Mouse (Mus musculus) gastrocnemius, postnatal 36 days (tissue): ENCODE results near the gene Cdc42bpg. TPM values are rescaled to one million over a fixed set of nuclear protein-coding genes. Genes with fewer than 3 reads are reported as not detected.
"Not testable (repeated sequence)": the region's sequence is repeated elsewhere in the genome, so short reads cannot be mapped to it uniquely, and the experiment has no call there.

Source experiments
- DNase-seq, 2 experiments: peaks; one replicate each; pipeline ENCODE4 v3.0.0; 2022
- intact Hi-C: fragments of 180-260 bp; cut with DNase I; formaldehyde crosslinking; loops from one replicate; pipeline ENCODE4 v1.15.1; 2025
- total RNA-seq, 2 experiments: library from RNA; stranded (reverse); gene quantifications; 2 replicates each; pipeline ENCODE4 v1.2.3; 2021

Cdc42bpg gene
- total RNA-seq, 2 experiments from 2014 or later = 4.3 to 5.2 TPM

DNA sequence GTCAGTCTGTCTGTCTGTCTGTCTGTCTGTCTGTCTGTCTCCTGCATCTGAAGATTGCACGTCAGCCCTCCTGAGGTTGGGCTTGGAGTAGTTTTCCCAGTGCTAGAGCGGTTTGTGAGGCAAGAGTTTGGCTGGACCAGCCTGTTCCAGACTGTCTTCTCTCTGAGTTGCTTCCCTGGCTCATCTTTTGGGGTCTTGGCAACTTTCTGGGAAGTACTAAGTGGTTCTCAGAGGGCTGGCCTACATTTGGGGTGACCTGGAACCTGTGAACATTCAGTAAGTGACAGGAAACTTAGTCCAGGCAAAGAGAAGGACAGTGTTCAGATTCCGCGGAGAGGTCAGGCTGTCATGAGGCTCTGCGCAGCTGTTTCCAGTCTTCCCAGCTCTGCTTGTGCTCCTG is 14.0 kb upstream of the Cdc42bpg start:
- intact Hi-C loops = no loop called here
- DNase-seq = no peak

DNA sequence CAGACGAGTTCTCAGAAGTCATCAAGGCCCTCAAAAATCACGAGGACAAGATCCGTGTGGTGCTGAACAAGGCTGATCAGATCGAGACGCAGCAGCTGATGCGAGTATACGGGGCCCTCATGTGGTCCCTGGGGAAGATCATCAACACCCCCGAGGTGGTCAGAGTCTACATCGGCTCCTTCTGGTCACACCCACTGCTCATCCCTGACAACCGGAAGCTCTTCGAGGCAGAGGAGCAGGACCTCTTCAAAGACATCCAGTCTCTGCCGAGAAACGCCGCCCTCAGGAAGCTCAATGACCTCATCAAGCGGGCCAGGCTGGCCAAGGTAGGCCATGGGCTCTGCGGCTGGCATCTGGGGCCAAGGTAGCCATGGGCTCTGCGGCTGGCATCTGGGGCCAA is 12.0 kb upstream of the Cdc42bpg start:
- DNase-seq = no peak
- intact Hi-C loops = no loop called here

DNA sequence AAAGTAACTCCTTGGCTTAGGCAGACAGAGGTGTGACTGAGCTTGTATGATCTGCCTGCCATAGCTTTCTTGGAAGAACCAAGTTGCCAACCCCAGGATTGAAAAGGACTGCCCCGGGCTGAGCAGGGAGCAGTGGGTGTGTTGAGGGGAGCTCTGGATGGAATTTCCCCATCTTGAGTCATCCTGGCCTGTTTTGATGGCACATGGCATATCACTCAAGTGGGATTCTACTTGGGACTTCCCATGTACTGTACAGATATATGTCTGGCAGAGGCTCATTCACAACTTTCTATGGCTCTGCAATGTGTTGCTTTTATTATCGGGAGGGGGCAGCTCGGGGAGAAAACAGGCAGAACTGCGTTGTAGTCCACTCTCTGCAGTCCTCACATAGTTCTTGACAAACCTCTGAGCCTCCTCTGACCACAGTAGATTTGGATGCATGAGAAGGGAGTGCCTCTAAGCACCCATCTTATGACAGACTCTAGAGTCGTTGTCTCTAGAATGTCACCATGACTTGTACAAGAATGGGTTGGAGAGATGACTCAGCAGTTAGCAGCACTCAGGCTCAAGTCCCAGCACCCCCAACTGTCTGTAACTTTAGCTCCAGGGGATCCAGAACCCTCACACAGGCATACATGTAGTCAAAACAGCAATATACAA is 9.6 kb upstream of the Cdc42bpg start:
- intact Hi-C loops = no loop called here
- no peak for DNase-seq

DNA sequence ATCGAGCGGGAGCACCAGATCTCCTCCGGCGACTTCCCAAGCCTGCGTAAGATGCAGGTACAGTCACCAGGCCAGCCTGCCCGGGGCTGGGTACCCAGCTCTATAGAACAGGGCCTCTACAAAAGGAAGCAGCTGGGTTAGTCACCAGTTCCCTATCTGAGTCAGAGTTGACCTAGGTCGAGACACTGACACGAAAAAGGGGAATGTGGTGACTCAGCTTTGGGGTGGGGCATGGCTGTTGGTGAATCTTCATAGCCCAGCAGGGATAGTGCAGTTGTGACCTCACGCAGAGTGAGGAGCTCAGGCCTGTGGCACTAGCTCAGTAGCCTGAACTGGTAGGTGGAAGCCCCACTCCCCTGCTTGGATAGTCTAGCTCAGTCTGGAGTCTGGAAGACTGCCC is 8.6 kb upstream of the Cdc42bpg start:
- intact Hi-C loops = no loop called here
- DNase-seq = peak; percentile 48 to 62

DNA sequence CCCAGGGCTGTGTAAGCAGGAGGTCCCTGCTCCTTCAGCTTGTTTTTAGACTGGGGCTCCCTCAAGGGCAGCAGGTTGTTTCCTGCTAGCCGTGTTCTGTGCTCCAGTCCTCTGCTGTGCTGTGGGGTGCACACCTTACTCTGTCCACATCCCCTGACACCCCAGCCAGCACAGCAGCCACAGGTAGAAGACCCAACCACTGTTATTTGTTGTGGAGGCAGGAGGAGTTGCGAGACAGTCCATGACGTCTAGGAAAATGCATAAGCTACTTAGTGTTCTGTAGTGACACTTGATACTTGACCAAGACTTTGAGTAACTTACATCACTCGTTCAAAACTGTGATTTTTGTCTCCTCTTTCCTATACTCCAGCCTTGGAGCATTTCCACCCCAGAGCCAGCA is 7.3 kb upstream of the Cdc42bpg start:
- intact Hi-C loops = no loop called here

DNA sequence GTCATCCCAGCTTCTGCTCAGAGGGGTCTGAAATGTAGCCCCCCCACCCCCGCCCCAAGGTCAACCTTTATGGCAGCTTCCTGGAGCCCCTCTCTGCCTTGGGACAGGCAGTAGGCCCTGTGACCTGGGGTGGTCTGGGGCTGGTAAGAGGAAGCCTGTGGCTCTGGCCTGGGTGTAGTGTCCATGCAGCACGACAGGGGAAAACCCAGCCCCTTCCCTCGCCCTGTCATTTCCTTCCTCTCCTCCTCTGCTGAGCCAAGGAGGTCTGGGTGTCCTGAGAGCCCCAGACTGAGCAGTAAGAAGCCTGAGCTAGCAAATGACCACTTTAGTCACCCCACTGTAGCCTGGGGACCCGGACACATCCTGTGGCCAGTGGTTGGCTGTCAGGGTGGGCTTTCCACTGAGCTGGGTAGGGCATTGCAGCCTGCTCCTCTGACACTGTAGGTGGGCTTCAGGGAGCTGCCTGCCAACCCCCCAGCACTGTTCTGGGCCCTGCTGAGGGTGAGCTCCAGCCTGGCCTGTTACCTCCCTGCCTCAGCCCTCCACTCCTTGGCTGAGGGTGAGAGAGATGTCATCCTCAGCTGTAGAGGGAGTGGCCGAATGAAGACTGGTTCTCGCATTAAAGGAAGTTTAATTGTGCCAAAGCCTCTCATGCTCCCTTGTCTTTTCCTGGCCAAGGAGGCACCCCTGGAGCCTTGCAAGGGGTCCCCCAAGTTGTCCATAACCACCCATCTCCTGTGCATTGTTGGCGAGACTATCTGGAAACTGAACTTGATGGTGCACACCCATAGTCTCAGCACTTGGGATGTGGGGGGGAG is 6.6 kb upstream of the Cdc42bpg start:
- intact Hi-C loops = no loop called here
- DNase-seq = no peak

More for the DNA sequence above, 7.3 kb upstream of the Cdc42bpg start:
- no peak for DNase-seq

DNA sequence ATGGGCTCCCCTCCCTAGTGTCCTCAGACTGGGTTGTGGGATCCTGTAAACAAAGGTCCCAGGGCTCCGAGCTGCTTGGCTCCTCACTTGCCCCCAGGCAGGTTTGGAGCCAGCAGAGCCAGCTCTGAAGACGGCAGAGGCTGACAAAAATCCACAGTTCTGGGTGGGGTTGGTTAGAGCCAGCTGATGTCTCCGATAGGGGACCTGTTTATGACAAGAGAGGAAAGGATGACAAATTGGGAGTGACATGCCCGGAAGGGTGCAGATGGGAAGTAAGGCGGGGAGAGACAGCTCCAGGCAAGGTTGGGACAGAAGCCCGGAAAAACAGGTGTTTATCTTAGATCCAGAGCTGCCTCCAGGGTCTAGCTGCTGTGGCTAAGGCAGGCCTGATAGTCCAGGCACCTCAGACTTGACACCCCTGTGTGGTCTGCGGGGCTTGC is 5.8 kb upstream of the Cdc42bpg start:
- DNase-seq = peak in 1 of 2 experiments; percentile 46
- intact Hi-C loops = no loop called here

DNA sequence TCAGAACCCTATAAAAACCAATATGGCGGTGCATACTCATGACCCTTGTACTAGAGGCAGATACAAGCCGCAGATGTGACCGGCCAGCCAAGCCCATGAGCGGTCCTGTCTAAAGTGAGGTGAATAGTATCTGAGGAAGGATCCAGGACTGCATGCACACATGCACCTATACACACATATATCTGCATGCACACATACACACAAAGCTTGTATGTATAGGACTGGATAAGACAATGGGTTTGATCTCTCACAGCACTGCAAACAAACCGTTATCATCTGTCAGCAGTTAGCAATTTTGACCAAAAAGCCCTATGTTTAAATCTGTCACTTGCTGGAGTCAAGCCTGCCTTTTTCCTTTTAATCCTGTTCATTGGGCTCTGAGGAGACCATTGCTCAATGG is 4.1 kb upstream of the Cdc42bpg start:
- DNase-seq = no peak
- intact Hi-C loops = no loop called here

DNA sequence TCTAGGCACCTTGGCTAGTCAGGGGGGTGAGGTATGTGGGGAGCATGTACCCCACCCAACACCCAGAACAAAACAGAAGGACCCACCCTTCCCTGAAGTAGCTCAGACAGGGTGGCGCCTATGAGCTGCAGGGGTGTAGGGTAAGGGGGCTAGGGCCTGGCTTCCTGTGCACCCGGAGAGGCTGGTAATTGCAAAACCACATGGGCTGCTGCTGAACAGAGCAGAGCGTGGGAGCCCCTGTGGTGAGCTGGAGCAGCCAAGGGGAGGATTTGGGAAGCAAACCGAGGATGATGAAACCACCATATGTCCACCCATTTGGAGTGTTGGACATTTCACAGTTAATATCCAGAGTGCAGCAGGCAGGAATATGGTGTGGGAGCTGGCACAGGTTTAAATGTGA is 3.7 kb upstream of the Cdc42bpg start:
- intact Hi-C loops = no loop called here
- peak; percentile 45 to 58 for DNase-seq

DNA sequence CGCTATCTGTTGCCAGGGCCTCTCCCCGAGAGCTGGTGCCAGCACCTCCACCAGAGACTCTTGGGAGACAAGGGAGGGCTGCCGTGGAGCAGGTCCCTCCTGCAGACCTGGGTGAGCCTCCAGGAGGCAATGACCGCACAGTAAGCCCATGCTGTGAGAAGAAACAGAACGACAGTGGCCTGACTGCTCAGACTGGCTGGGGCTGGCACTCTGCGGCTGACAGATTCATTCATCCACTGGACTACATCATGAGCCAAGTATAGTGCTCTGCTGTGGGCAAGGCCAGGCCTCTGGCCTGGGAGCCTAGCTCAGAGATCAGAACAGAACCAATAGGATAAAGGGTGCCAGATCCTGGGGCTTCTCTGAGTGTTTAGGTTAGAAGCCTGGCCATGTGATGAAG is 2.4 kb upstream of the Cdc42bpg start:
- intact Hi-C loops = loop anchor here (1.0 kb wide), 1 partner anchor 36 kb away; no protein-coding TSS in a partner anchor
- no peak for DNase-seq

DNA sequence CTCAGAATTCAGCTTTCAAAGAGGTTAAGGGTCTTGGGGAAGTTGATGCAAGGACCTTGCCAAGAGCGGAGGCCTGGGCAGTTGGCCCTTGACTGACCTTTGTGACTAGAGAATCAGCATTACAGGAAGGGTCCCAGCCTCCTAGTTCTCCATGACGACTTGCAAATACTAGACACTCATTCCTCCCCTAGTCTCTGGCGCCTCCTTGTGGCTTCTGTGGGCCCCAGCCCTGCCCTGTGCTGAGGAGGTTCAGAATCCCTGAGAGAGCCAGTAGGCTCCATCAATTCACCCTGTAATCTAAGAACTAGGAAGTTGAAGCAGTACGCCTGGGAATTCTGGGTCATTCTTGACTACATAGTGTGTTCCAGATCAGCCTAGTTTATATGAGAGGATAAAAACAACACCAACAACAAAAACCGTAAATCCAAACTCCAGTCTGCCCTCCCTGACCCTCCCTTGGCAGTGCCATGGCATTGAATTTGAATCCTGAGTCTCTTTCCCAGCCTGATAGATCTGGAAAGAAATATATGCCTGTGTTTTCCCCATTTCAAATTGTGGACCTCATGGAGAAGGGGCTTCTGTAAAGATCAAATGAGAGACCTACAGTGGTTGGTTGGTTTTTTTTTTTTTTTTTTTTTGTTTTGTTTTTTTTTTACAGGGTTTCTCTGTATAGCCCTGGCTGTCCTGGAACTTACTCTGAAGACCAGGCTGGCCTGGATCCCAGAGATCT is 1.3 kb upstream of the Cdc42bpg start:
- DNase-seq = peak; percentile 80 to 95
- intact Hi-C loops = loop anchor here (1.0 to 5.0 kb wide), 2 partner anchors 37 to 168 kb away; no protein-coding TSS in a partner anchor

DNA sequence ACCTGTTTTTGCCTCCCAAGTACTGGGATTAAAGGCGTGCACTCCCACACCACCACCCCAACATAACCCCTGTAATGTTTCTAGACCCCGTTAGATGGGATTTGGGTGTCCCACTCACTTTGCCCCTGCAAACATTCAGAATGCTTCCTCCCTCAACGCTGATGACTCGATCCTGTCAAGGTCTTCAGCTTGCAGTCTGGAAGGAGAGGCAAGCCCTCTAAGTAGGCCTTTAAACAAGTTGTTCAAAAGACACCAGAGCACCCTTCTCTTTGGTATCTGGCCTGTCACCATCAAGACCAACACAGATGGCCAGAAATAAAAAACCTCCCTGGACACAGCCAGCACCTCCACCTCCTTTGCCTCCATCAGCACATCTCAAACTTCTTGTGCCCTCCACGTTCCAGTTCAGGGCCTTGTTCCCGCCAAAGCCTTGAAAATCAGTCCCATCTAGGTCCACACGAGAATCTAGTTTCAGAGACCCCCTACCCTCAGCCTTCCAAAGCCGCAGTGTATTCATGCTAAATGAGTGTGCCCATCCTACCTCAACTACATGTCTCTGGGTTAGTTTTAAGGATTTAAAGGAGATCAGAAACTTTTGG is 640 bp upstream of the Cdc42bpg start:
- DNase-seq = no peak
- intact Hi-C loops = loop anchor here (5.0 kb wide), 1 partner anchor 168 kb away; no protein-coding TSS in a partner anchor

DNA sequence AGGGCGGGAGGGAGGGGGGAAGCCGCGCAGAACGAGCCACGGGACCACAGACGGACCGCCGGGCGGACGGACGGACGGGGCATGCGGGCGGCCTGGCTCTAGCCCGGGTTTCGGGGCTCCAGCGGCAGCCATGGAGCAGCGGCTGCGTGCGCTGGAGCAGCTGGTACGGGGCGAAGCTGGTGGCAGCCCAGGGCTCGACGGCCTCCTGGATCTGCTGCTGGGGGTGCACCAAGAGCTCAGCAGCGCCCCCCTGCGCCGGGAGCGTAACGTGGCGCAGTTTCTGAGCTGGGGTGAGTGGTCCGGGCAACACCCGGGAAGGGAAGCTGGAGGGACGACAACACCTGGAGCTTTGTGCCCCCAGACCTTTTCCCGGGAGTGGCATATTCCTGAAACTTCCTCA is 330 bp downstream of the Cdc42bpg start:
- DNase-seq = peak; percentile 58 to 63
- intact Hi-C loops = loop anchor here (5.0 kb wide), 1 partner anchor 169 kb away; no protein-coding TSS in a partner anchor

DNA sequence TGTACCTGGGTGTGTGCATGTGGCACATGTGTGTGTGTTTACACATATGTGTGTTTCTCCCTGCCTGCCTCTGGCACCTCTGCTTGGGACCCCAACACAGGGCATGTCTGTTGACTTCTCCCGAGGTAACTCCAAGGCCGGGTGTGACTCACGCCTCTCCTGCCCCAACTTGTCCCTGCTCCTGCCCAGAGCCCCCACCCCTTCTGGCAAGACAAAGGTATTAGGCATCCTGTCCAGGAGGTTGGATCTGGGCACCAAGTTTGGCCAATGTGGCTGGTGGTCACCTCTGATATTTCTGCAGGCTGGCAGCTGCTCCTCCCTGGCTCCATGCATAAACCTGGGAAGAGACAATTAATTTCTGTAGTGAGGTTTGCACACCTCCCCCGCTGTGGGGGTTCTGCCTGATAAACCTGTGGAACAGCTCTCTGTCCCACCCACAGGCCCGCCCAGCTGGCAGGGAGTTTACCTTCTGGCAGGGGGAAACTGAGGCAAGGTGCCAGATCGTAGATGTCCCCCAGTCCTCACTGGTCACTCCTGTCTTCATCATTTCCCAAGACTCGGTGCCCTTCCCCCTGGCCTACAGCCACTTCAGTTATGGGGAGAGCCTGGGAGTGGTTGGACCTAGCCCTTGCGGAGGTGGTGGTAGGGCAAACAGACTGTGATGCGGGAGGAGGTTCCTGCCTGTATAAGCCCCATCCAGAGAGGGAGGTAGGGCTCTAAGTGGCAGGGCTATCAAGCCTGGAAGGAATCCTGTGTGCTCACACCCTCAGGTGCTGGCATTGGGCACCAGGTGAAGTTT is 1.7 kb downstream of the Cdc42bpg start:
- DNase-seq = no peak
- intact Hi-C loops = loop anchor here (5.0 kb wide), 1 partner anchor 171 kb away; no protein-coding TSS in a partner anchor

DNA sequence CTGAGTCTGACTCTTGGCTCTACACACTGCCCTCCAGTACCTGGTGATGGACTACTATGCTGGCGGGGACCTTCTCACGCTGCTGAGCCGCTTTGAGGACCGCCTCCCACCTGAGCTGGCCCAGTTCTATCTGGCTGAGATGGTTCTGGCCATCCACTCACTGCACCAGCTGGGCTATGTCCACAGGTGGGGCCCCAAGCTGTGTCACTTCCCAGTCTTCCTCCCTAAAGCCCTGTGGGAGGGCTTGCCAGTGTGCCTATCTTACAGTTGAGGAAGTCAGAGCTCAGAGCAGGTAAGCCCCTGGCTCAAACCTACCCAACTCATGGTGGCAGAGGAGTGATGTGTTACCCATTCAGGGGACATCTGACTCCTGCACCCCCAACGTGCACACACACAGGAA is 3.9 kb downstream of the Cdc42bpg start:
- DNase-seq = no peak
- intact Hi-C loops = no loop called here

DNA sequence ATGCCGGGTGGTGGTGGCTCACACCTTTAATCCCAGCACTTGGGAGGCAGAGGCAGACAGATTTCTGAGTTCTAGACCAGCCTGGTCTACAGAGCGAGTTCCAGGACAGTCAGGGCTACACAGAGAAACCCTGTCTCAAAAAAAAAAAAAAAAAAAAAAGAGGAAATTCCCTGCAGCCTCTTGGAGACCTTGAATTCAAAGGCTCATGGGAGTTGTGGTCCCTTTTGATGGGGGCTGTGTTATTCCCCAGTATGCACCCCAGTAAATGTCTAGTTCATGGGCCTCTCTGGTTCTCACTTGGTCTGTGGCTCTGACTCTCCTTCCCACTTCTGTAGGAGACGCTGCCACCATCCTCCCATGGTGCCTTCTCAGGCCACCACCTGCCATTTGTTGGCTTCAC is 5.5 kb downstream of the Cdc42bpg start:
- intact Hi-C loops, DNase-seq: not testable (repeated sequence)

DNA sequence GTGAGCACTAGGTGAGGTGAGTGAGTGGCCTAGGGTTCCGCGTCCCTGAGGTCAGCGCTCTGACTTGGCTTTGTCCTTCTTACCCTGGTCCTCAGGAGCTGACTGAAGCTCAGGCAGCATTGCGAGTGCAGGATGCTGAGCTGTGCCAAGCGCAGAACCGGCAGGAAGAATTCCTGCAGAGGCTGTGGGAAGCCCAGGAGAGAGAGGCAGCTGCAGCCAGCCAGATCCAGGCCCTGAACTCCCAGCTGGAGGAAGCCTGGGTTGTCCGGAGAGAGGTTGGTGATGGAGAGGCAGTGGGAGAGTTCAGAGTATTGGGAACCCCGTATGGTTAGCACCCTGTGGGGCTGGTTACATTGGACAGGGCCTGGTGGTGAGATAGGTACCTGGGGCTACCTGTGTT is 7.5 kb downstream of the Cdc42bpg start:
- DNase-seq = no peak
- intact Hi-C loops = no loop called here

DNA sequence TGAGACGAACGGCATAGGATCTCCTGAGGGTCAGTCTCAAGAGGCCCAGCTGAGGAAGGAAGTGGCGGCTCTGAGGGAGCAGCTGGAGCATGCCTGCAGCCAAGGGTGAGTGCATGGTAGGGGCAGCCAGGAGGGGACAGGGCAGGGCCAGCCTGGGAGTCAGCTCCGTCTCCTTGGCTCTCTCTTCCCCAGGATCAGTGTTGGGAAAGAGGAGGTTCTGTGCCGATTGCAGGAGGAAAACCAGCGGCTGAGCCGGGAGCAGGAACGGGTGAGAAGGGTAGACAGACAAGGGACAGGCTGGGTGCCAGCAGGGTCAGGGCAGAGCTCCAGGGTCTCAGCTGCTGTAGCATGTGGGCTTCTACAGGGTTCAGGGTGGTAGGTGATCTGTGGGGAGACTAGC is 8.3 kb downstream of the Cdc42bpg start:
- no peak for DNase-seq
- intact Hi-C loops = no loop called here

DNA sequence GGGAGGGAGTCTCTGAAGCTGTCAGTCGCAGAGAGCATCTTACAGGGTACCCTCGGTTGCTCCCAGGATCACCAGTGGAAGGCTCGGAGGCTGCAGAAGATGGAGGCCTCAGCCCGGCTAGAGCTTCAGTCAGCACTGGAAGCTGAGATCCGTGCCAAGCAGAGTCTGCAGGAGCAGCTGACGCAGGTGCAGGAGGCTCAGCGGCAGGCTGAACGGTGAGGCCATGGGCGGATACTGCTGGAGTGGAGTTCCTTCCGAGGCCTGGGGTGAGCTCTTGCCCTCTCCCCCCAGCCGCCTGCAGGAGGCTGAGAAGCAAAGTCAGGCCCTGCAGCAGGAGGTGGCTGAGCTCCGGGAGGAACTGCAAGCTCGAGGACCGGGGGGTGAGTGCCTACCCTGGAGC is 9.3 kb downstream of the Cdc42bpg start:
- intact Hi-C loops = no loop called here
- no peak for DNase-seq

DNA sequence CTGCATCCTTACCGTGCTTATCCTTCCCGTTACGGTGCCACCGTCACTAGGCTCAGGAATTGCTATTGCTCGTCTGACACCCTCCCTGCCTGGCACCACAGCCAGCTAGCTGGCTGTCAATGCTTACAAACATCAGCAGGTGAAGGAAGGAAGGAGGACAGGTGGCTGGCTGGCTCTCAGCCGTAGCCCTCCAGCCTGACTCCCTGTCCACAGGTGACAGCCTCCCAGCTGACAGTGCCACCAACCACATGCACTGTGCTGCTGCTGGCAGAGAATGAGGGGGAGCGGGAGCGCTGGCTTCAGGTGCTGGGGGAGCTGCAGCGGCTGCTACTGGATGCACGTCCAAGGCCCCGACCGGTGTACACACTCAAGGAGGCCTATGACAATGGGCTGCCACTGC is 11.9 kb downstream of the Cdc42bpg start:
- DNase-seq = no peak
- intact Hi-C loops = no loop called here
